Mouse (Mus musculus) liver (tissue): ENCODE data around the gene Tmco4.
A peak's percentile ranks its signal among the peaks of the same experiment; 100 is the strongest.
"Not testable (repeated sequence)": the region's sequence is repeated elsewhere in the genome, so short reads cannot be mapped to it uniquely, and the experiment has no call there.

Source experiments
- DNase-seq: peaks from one replicate; pipeline ENCODE4 v3.0.0-alpha.2; 2020; ENCODE audit warnings: mixed read lengths

Gene Tmco4

DNA sequence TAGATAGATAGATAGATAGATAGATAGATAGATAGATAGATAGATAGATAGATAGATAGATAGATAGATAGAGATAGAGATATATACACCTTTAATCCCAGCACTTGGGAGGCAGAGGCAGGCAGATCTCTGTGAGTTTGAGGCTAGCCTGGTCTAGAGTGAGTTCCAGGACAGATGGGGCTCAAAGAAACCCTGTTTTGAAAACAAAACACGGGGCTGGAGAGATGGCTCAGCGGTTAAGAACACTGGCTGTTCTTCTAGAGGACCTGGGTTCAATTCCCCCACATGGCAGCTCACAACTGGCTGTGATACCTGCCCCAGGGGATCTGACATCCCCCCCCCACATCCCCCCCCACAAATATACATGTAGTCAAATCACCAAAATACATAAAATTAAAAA is 1.9 kb downstream of the Tmco4 start:
- DNase-seq, result not testable (repeated sequence)

DNA sequence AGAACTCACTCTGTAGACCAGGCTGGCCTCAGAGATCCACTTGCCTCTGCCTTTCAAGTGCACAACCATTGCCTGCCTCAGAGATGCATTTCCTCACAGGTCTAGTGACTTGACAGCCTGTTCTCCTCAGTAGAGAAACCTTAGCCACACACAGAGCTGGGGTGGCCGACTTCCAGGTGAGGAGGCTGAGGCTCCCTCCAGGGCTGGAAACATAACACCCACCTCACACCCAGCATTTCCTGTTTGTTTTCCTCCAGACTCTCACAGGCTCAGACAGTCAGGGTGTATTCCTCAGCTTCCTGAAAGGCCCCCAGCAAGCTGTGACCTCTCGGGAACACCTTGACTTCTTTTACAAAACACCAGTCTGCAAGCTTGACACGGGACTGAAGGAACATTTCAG is 2.5 kb downstream of the Tmco4 start:
- no peak for DNase-seq

DNA sequence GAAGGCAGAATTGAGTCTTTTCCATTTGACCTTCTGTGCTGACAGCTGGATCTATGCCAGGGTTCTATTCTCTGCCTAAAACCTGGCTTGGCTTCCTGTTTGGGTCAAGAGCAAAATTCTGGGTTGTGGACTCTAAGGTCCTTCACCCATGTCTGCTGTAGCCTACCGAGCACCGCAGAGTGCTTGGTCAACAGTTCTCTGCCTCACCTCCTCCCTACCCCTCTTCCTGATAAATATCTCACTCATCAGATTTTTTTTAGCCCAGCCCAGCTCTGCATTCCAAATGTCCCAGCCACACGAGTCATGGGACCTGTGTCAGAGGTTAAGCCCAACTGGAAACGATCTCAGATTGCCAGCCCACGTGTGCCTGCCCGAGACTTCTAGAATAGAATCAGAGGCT is 3.4 kb downstream of the Tmco4 start:
- no peak for DNase-seq

DNA sequence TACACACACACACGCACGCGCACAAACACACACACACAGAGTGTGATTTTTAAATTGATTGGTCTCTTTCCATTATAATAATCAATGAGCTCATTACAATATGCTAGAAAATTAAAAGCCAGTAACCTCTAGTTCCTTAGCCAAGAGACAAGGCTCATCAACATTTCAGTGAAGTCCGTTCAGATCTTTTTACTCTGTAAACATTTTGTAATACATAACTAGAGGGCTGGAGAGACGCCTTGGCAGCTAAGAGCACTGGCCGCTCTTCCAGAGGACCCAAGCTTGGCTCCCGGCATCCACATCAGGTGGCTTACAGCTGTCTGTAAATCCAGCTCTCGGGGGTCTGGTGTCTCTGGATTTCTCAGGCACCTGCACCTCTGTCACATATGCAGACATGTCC is 7.3 kb downstream of the Tmco4 start:
- no peak for DNase-seq

DNA sequence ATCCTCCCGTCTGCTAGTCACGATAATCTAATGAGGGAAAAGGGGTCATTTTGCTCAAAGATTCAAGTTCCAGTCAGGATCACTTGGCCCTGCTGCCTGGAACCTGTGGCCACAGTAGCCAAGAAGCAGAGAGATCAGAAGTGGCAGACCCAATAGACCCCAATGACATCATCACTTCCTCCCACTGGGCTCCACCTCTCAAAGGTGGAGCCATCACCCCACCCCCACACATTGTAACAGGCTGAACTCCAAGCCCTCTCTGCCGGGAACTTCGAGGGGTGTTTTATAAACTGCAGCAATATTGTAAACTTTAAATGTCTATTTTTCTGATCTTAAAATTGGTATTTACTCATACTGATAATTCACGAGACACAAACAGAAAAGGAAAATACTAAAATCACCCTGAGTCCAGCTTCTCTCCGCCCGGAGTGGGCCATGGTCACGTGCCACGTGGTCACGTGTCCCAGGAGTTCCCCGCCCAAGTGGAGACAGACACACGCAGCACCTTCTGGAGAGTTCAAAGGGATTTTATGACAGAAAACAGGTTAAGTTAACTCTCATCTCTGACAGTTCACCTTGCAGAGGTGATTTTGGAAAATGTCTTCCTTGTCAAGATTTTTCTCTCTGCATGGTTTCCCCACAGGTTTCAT is 8.2 kb downstream of the Tmco4 start:
- DNase-seq, result peak; percentile 16

DNA sequence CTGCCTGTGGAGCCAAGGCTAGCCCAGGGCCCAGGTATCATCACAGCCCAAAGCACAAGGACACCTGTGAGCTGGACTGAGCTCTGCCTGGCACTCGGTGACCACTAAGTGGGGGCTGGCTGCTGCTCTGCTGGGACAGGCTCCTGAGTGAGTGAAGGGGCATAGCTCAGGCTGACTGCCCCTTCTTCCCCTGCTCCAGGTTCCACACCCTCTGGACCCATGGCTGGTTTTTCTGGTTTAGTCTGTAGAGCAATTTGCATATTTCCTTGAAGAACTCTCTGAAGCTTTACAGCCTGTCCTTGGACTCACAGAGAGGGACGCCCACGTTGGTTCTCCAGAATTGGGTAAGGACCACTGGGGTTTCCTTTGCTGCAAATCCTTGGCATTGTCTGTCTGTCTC is 10.7 kb downstream of the Tmco4 start:
- no peak for DNase-seq

DNA sequence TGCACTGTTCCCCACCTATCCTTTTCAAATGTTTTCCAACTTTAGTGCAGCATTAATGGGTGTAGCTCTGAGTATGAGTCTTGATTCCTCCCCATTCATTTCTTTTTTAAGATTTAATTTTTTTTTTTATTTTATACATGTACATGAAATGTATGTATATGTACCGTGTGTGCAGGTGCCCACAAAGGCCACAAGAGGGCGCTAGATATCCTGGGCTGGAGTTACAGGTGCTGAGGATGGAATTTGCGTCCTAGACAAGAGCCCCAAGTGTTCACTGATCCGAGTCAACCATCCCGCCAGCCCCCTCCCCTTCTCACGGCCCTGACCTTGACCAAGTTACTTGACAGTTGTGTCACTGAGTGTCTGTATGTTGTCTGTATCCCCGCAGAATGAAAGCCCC is 12.1 kb downstream of the Tmco4 start:
- DNase-seq, result no peak

DNA sequence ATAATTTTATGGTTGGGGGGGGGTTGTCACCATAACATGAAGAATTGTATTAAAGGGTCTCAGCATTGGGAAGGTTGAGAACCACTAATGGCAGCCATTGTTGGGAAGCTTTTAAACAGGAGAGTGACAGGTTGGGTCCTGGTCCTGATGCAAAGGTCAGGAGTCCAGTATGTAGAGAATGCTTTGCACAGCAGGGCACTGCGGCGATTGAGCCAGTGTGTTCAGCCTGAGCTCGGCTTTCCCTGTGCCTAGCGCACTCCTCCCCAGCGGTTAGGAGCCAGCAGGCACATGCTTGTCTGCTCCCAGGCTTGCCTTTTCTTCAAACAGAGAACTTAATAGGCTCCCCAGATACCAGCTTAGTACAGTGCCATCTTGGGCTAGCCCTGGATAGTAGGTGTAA is 13.6 kb downstream of the Tmco4 start:
- peak; percentile 12 for DNase-seq

DNA sequence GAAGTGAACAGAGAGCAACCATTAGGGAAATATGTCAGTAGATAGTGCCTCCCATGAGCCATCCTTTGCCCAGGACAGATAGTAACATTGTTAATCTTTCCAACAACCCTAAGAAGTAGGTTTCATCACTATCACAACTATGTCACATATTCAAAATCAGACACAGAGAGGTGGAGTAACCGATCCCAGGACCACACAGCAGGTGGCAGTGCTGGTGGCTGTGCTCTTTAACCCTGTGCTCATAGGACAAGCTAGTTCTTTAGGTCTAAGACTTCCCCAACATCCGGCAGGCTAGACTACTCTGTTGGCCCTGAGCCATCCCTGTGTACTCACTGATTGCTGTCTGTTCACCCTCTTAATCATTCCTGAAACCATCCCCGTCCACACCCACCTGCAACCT is 21.7 kb downstream of the Tmco4 start:
- DNase-seq, result no peak

DNA sequence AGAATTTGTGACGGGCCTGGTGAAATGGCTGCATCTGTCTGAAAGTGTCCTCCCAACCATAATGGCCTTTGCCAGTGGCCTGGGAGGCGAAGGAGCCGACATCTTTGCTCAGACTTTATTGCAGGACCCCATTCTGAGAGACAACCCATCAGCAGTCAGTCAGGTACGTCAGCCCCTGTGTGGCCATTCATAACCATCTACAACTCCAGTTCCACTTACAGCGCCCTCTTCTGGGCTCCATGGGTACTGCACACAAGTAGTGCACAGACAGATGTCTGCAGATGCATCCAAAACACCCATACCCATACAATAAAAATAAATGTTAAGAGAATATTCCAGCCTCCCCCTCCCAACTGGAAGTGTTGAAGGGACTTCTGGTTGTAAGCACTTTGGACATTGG is 23.7 kb downstream of the Tmco4 start:
- DNase-seq, result peak; percentile 11

DNA sequence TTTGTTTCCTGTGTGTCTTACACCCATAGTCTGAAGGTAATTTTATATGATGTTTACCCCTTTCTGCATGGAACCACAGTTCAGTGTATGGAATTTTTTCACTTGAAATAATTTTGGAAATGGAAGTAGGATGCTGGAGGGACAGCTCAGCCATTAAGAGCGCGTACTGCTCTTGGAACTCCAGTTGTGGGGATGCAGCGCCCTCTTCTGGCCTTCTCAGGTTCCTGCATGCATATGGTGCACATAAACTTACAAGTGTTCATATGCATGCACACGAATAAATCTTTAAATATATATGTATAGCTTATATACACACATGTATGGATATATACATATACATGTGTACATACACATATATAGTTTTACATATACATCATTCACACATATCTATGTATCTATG is 24.4 kb downstream of the Tmco4 start:
- DNase-seq, result no peak

DNA sequence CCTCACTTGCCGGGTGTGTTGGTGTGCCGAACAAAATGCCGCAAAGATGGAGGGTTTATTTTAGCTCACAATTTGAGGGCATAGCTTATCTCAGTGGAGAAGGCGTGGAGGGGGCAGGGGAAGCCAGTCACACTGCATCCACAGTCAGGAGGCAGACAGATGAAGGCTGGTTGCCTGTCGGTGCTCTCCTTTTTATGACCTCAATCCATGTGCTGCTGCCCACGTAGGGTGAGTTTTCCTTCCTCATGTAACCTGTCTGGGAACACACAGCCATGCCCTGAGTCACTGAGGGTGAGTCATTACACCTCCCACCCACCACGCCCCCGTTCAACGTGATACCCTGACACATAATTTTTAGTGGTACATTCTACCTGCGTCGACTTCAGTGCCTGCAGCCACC is 25.9 kb downstream of the Tmco4 start:
- no peak for DNase-seq

DNA sequence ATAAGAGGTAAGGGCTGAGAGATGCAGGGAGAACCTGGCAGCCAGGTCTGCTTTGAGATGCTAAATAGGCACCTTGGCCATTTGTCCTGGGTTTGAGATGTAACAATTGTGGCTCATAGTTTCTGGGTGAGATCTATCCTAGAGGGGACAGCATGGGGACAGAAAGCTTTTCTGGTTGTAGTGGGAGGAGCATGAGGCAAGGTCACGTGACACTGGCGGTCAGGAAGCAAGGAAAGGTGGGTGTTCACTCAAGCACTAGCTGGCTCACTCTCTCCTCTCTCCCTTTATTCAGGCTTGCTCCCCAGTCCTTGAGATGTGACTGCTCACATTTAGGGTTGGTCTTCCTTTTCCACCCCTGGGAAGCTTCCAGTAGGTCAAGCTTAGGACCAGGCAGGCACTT is 28.3 kb downstream of the Tmco4 start:
- no peak for DNase-seq

DNA sequence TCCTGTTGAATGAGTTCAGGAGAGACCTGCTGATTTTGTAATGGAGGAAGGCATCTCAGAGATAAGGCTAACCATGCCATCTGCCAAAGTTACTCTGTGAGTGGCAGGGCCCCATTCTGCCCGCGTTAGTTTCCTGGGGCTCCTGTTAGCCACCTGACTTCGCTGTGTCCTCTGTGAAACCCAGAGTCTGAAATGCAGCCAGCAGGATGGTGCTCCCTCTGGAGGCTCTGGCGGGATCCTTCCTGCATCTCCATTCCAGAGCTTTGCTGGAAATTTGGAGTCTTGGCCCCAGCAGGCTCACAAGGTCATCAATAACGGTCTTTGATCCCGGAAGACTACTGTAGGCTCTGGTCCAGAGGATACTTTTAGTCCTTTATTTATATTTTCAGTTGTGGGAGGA is 28.7 kb downstream of the Tmco4 start:
- DNase-seq, result no peak

DNA sequence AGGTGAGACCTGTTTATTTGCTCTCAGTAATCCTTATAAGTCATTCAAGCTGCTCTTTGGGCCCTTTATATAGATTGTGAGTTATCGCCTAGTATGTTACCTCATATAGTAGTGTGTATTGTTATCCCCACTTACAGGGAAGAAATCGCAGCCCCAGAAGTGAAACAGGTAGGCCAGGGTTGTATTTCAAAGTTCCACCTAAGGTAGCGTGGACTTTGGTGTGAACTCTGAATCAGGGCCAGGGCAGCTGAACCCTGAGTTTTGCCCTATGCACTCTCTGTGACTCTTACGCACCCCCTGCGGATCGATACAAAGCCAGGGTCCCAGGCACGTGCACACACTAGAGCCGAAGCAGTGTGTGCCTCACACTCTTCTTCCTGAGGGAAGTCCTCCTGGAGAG is 31.4 kb downstream of the Tmco4 start:
- no peak for DNase-seq

DNA sequence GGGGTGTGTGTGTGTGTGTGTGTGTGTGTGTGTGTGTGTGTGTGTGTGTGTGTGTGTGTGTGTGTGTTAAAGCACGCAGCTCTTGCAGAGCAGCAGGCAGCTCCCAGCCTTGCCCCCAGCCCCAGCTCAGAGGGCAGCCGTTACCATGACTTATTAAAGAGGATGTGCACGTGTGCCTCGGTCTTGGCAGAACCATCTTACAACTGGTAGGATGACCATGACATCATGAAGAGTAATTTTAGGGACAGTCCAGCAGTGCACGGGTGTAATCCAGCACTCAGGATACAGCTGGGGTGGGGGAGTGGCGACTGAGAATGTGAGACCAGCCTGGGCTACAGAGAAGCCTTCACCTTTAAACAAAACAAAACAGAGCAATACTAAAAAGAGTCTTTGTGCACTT is 32.5 kb downstream of the Tmco4 start:
- no peak for DNase-seq

DNA sequence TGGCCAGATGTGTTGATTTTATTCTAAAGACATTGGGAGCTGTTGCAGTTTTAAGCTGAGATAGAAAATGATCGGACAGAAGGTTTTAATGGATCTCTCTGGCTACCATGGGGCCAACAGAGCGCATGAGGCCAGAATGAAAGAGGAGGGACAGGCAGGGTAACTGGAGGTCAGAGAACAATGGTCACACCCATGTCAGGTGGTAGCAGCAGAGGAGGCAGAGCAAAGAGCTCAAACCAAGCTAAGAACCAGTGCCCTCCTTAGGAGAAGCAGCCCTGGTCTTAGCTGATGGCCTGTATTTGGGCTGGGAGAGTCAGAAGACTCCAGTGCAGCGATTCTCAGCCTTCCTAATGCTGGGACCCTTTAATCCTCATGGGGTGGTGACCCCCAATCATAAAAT is 34.7 kb downstream of the Tmco4 start:
- DNase-seq, result no peak

DNA sequence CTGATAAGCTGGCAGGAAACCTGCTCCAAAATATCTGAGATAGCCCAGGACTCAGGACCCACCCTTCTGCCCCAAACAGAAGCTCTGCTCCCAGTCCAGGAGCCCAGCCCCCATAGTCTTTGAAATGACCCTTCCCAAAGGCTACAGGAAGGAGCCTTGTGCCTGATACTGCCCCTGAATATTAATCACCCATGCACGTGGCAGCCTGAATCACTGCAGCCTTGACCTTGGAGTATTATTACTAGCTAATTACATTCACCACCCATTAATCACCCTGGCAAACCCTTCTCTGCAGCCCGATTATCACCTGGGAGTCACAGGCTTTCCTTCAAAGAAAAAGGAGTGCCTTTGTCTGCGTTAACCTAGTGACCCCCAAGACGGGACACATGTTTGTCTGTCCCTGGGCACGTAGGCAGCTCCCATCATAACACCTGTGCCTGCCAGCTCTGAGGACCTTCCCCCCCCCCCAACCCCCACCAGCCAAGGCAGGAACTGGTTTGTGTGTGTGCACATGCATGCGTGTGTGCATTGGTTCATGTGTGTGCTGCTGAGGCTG is 35.4 kb downstream of the Tmco4 start:
- DNase-seq, result no peak

DNA sequence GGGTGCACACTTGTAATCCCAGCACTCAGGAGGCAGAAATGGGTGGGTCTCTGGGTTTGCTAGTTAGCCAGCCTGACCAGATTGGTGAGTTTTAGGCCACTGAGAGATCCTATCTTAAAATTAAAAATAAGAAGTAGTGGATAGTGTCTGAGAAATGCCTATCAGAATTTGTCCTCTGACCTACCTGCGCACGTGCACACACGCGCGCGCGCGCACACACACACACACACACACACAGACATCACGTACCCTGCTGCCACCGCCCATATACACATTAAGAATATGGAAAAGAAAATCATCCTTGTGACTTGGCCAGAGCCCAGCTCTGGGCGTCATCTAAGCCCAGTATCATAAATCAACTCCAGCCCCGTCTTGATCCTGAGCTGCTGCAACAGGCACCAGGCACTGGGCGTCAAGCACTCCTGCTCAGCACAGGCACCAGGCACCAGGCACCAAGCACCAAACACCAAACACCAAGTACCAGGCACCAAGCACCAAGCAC is 38.6 kb downstream of the Tmco4 start:
- DNase-seq, result no peak

DNA sequence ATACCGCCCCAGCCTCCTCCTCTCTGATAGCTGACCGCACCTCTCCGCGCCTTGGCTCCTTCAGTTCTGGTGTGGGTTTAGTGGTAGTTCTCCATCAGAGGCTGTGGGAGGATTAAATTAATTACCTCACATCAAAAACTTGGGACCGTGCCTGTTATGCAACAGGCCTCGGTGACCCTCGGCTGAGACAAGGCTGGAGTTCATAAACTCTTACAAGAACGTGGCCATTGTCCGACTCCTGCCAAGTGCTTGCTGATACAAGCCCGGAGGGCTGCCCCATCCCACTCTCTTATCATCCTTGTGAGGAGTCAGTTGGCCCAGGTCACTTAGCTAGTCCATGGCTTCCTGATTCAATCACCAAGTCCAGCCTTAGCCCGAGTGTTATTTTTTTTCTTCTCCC is 40.6 kb downstream of the Tmco4 start:
- no peak for DNase-seq

DNA sequence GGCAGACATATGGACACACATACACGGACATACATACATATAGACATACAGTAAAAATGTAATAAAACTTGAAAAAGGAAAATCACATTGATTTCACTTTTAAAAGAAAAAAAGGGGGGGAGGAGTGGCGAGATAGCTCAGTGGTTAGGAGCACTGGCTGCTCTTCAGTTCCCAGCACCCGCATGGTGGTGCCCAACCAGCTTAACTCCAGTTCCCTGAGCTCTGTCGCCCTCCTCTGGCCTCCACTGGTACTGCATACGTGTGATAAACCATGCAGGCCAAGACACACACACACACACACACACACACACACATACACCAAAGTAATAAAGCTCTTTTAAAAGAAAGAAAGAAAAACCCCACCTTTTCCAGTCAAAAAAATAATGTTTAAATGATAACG is 42.1 kb downstream of the Tmco4 start:
- no peak for DNase-seq

DNA sequence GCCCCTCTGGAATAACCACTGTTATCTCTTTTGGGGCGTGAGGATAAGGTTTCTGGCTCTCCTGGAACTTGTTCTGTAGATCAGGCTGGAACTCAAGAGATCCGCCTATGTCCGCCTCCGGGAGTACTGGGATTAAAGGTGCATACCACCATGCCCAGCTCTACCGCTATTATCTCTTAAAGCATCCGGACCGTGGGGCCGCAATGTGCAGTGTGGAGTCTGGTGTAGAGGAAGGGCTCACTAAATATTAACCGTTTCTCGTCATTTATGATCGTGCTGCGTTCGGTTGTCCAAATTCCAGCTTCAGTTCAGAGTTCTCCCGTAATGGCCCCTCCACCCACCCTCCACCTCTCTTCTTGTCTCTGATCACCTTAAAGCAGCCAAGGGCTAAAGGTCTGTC is 45.7 kb downstream of the Tmco4 start:
- DNase-seq, result no peak

DNA sequence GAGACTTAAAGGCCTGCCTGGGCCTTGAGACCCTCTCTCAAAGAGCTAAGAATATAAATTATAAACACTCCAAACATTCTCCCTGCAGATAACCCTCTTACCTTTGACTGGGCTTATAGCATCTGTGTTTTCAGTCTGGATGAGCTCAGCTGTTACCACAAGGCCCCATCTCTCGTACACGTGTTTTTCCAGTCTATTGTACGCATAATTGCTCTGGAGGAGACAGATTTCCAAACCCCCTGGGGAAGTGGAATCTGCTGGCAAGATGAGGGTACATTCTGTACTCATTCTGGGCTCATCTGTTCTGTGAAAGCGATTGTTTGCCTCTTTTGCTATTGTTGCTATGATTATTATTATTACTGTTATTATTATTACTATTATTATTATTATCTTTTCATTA is 46.3 kb downstream of the Tmco4 start:
- no peak for DNase-seq

DNA sequence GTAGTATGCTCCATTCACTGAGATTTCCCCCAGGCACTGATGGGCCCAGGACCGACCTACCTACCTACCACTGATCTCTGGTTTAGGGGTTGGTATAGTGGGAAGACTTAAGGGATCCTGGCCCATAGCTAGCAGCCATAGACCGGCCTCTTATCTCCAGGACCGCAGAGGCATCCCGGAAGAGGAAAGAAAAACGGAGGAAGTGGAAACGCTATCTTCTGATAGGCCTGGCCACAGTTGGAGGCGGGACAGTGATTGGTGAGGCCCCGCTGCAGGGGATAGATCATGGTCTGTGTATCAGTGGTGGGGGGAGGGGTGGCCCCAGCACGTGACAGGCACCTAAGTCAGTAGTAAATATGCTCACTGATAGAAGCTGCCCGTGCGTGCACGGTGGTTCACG is 46.7 kb downstream of the Tmco4 start:
- peak; percentile 63 for DNase-seq

DNA sequence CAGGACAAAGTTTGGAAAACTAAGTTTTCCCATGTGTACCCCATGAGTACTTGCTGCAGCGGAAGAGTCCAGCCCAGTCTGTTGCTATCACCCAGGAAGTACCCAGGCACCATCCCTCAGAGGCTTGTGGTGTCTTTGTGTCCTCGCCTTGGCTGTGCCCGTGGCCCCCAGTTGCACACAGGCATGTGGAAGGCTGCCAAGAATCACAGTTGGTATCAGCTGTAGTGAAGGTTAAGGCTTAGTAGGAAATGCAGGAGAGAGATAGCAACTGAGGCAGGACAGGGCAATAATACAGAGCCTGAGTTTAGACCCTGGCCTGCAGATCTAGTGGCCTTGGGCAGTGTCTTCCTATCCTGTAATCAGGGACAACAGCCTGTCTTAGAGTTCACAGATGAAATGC is 47.7 kb downstream of the Tmco4 start:
- no peak for DNase-seq
